7 mouse cellular contexts compared by ENCODE assay signal in genomic region chr7:79547092-79547491, GRCm38 (mm10).
DNase-seq lines count a peak whose midpoint lies in the region; ATAC-seq and TF ChIP-seq lines count a peak whose summit lies in the region.

No protein-coding gene starts in this region.

- in situ Hi-C loops in Patski (cut with MboI; ENCODE audit: low pct_unique_long_range_greater_than_20kb) = no loop called here

- peaks cover 66% of the 10 kb centered on the region for H3K27me3 ChIP-seq in Patski
- H3K27me3 ChIP-seq in hindbrain, postnatal 0 days (ENCODE audit: insufficient read depth, low read length) = no peaks in the 10 kb centered on the region; the same call in 1 of the 2 replicates
- peaks cover 100% of the 10 kb centered on the region for H3K27me3 ChIP-seq in midbrain, embryonic 10.5 days (ENCODE audit: low read depth, poor library complexity, severe bottlenecking)

- H3K4me2 ChIP-seq in hindbrain, postnatal 0 days (ENCODE audit: low read depth, low read length) = peak overlapping the region; percentile 28; the same call in 1 of the 2 replicates

- H3K27ac ChIP-seq in hindbrain, postnatal 0 days = peak overlapping the region; percentile 57; the same call in 1 of the 2 replicates
- H3K27ac ChIP-seq in midbrain, embryonic 10.5 days (replicated peaks) = peak overlapping the region; percentile 18; the same call in 1 of the 2 replicates

- CTCF ChIA-PET in Patski (lab: Charles Lee) = interaction anchor here (0.7 to 2.9 kb wide), 17 partner anchors 10 to 52 kb away, joined by 3 to 18 read pairs (median 4); no protein-coding TSS in a partner anchor

- POLR2A ChIA-PET in Patski (lab: Charles Lee) = no interaction called here

- H3K4me3 ChIP-seq in hindbrain, postnatal 0 days (ENCODE audit: low read length) = no peak overlapping the region
- H3K4me3 ChIP-seq in midbrain, embryonic 10.5 days = no peak overlapping the region

- H3K4me1 ChIP-seq in hindbrain, postnatal 0 days (ENCODE audit: insufficient read depth, low read length) = peaks cover 5% of the 10 kb centered on the region; the same call in 1 of the 2 replicates
- peaks cover 77% of the 10 kb centered on the region for H3K4me1 ChIP-seq in midbrain, embryonic 10.5 days

- 2% methylated on average over 15 of the region's 15 CpGs for WGBS in hindbrain, postnatal 0 days
- WGBS in midbrain, embryonic 10.5 days = 2% methylated on average over 15 of the region's 15 CpGs

- H3K9ac ChIP-seq in hindbrain, postnatal 0 days (replicated peaks; ENCODE audit: low read length) = no peak overlapping the region

- no peaks in the 10 kb centered on the region for H3K9me3 ChIP-seq in hindbrain, postnatal 0 days (ENCODE audit: low read length)
- no peaks in the 10 kb centered on the region for H3K9me3 ChIP-seq in midbrain, embryonic 10.5 days (replicated peaks)

- no peak for ATAC-seq in Patski
- peak; percentile 88 for ATAC-seq in hindbrain, postnatal 0 days

- peak; percentile 95 for TF ChIP-seq CTCF in Patski (IDR thresholded peaks at IDR 0.05)
- peak; percentile 98 for TF ChIP-seq CTCF in hindbrain, postnatal 0 days (IDR thresholded peaks at IDR 0.05; ENCODE audit: low read depth)

- DNase-seq in Patski (ENCODE audit: low read depth, low spot score) = peak; percentile 7
- peak; percentile 96 for DNase-seq in cerebellum, adult 8-10 months
- DNase-seq in frontal cortex, postnatal 14 days (ENCODE audit: low spot score in 2 of 2) = peak; percentile 86 to 94
- DNase-seq in hindbrain, postnatal 0 days (ENCODE audit: low spot score) = peak; percentile 94
- DNase-seq in left cerebral cortex, adult 8-10 months (ENCODE audit: low spot score in 2 of 2) = peak; percentile 87 to 95
- peak; percentile 89 for DNase-seq in midbrain, embryonic 10.5 days (ENCODE audit: low spot score)
- DNase-seq in spleen, adult 12 weeks (ENCODE audit: low spot score) = peak; percentile 26

- H3K36me3 ChIP-seq in hindbrain, postnatal 0 days (ENCODE audit: insufficient read depth, low read length) = no peaks in the 10 kb centered on the region
- H3K36me3 ChIP-seq in midbrain, embryonic 10.5 days = no peaks in the 10 kb centered on the region

Comparison
In these comparisons a context has a peak if more than half of its experiments do, and no peak if none do; other contexts are left out.
1. DNase-seq: peak in every context shown above with its lines; median percentile 96 in cerebellum, adult 8-10 months; 94 in hindbrain, postnatal 0 days; 91 in left cerebral cortex, adult 8-10 months; 90 in frontal cortex, postnatal 14 days; 89 in midbrain, embryonic 10.5 days; 26 in spleen, adult 12 weeks; 7 in Patski.